Mouse (Mus musculus) cerebellum, adult 18-20 months (tissue): ENCODE data around the gene Olfr1453.
"Not testable (repeated sequence)": the region's sequence is repeated elsewhere in the genome, so short reads cannot be mapped to it uniquely, and the experiment has no call there.

Source experiments
- DNase-seq, 2 experiments: peaks; one replicate each; pipeline ENCODE4 v3.0.0; 2021

The Olfr1453 gene

DNA sequence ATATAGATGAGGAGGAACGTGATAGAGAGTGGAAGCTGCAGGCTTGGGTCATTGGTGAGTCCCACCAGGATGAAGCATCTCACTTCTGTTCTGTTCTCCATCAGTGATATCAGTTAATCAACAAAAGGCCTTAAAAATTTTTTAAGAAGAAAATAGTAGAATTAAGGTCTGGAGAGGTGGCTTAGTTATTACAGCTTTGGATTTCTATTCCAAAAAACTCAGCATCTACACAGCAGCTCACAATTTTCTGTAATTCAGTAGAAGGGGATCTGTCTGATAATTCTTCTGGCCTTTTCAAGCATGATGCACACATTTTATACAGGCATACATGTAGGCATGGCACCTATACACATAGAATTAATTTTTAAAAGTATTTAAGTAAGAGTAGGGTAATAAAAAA lies at the start of gene Olfr1453:
Gene Olfr1453, minus strand, starts transcription at position 101 of the 400 bp plus-strand sequence.
- no peak for DNase-seq

DNA sequence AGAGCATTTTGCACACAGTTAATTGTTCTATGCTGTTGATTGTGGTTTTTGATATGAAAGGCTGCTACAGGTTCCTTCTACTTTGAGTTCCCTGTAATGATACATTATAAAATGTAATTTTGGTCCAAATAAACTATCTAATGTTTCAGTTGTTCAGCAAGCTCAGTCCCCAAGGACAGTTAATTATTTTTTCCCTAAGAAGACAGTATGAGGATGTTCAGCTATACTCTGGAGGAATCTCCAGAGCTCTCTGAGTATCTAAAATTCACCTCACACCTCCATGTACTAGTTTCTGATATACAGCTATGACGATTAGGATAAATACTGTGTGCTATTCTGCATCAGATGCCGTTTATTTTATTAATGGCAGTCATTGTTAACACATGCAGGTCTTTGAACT lies 32.2 kb upstream of the Olfr1453 start, which contains the start of gene Olfr1454:
Gene Olfr1454, plus strand, starts transcription at position 301 of the 400 bp plus-strand sequence.
- DNase-seq, result no peak

DNA sequence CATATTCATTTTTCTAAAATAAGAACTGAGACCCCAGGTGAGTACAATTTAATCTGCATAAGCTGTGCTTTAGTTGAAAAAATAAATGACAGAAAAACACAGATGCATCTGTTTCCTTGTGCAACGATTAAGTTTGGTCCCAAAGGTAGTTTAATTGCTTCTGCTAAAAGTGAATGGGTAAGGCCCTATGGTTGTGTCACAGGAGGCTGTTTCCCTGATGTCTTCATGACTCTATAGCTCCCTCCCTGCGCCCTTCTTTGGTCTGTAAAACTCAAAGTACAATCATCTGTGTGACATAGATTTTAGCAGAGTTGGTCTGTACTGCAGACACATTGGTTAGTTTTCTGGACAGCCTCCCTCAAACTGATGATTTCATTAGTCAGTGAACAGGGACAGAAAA lies 33.4 kb downstream of the Olfr1453 start, which contains the start of gene Olfr1451:
Gene Olfr1451, plus strand, starts transcription at position 301 of the 400 bp plus-strand sequence.
- DNase-seq, result no peak

DNA sequence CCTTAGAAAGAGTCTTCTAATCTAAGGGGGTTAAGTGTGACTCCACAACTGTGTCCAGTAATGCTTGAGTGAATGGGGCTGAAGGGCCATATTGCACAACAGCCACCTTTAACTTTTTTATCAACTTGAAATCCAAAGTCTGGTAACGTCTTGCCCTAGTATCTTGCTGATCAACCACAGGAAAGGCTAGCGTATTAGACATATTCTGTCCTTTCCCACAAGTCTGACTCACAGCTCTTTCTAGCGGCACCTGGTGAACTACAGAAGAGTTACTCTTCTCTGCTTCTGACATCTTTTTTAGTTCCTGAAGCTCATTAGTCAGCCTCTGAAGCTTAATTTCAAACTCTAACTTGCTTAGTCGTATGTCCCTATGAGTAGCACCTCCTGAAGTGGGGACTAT lies 35.8 kb downstream of the Olfr1453 start:
- not testable (repeated sequence) for DNase-seq
